Mouse (Mus musculus) lung, postnatal 4 days (tissue): Measurements from ENCODE around the gene Actg1.

Experiments
- DNase-seq, 2 experiments: peaks; one replicate each; pipeline ENCODE4 v3.0.0; 2021

The Actg1 gene

GRCm38 (mm10) chr11:120347791-120348683 lies at the start of gene Actg1:
TSS of gene Actg1 (minus strand) at chr11:120348542.
- DNase-seq: peak; percentile 91 to 95

- DNase-seq: no peak
These were observed 49.3 kb upstream of the Actg1 start for GRCm38 (mm10) chr11:120397602-120398001.

GRCm38 (mm10) chr11:120395661-120396060 lies 47.3 kb upstream of the Actg1 start:
- no peak for DNase-seq

GRCm38 (mm10) chr11:120388580-120388979 lies 40.2 kb upstream of the Actg1 start:
- no peak for DNase-seq

- no peak for DNase-seq
These were observed 38.8 kb upstream of the Actg1 start for GRCm38 (mm10) chr11:120387157-120387556.

GRCm38 (mm10) chr11:120386632-120387031 lies 38.3 kb upstream of the Actg1 start:
- no peak for DNase-seq

GRCm38 (mm10) chr11:120382509-120382908 lies 34.2 kb upstream of the Actg1 start:
- DNase-seq: no peak

- no peak for DNase-seq
These were observed 32.8 kb upstream of the Actg1 start for GRCm38 (mm10) chr11:120381157-120381556.

GRCm38 (mm10) chr11:120380271-120380670 lies 31.9 kb upstream of the Actg1 start:
- DNase-seq: no peak

- peak; percentile 94 to 95 for DNase-seq
These were observed 30.5 kb upstream of the Actg1 start, which contains the start of gene Faap100 for GRCm38 (mm10) chr11:120378611-120379540. TSS of gene Faap100 (minus strand) at chr11:120378764.

GRCm38 (mm10) chr11:120378031-120378610 lies 29.8 kb upstream of the Actg1 start:
- peak; percentile 60 to 80 for DNase-seq

- DNase-seq: peak; percentile 40 to 57
These were observed 29.0 kb upstream of the Actg1 start for GRCm38 (mm10) chr11:120377337-120377736.

- DNase-seq: no peak
These were observed 28.2 kb upstream of the Actg1 start for GRCm38 (mm10) chr11:120376302-120377160.

GRCm38 (mm10) chr11:120375324-120375723 lies 27.0 kb upstream of the Actg1 start:
- no peak for DNase-seq

GRCm38 (mm10) chr11:120373820-120374586 lies 25.7 kb upstream of the Actg1 start:
- DNase-seq: peak in 1 of 2 experiments; percentile 68

GRCm38 (mm10) chr11:120373025-120373424 lies 24.7 kb upstream of the Actg1 start:
- peak in 1 of 2 experiments; percentile 48 for DNase-seq

- peak; percentile 79 to 82 for DNase-seq
These were observed 21.3 kb upstream of the Actg1 start for GRCm38 (mm10) chr11:120369656-120370055.

- no peak for DNase-seq
These were observed 18.2 kb upstream of the Actg1 start for GRCm38 (mm10) chr11:120366443-120367027.

- DNase-seq: no peak
These were observed 14.5 kb upstream of the Actg1 start for GRCm38 (mm10) chr11:120362891-120363290.

- peak in 1 of 2 experiments; percentile 16 for DNase-seq
These were observed 13.0 kb upstream of the Actg1 start, which contains the start of gene Fscn2 for GRCm38 (mm10) chr11:120361295-120361694. TSS of gene Fscn2 (plus strand) at chr11:120361534.
